Mouse (Mus musculus) liver, embryonic 12.5 days (tissue): ENCODE measurements around the gene Tmem265. TPM values are rescaled to one million over a fixed set of nuclear protein-coding genes. Genes with fewer than 3 reads are reported as not detected.
A peak's percentile ranks its signal among the peaks of the same experiment; 100 is the strongest.

Source experiments
- ATAC-seq: fragments of 200-750 bp; cut with Nextera tagmentation; 2 replicates; pipeline ENCODE4 v1.8.0; 2017; ENCODE audit warnings: moderate number of reproducible peaks, mild to moderate bottlenecking, moderate library complexity
- H3K27ac ChIP-seq: fragments of 300-500 bp; sonication (generic); 2 replicates; pipeline ENCODE4 v1.5.1; 2016; ENCODE audit warnings: mild to moderate bottlenecking
- H3K27me3 ChIP-seq: fragments of 300-500 bp; sonication (generic); replicated peaks from 2 replicates; pipeline ENCODE4 v1.6.1; 2016; ENCODE audit warnings: mild to moderate bottlenecking, moderate library complexity
- H3K36me3 ChIP-seq: fragments of 300-500 bp; sonication (generic); 2 replicates; pipeline ENCODE4 v1.6.1; 2016; ENCODE audit warnings: mild to moderate bottlenecking, moderate library complexity
- H3K4me1 ChIP-seq: fragments of 300-500 bp; sonication (generic); 2 replicates; pipeline ENCODE4 v1.6.1; 2016
- H3K4me2 ChIP-seq: fragments of 300-500 bp; sonication (generic); 2 replicates; pipeline ENCODE4 v1.6.1; 2016; ENCODE audit warnings: mild to moderate bottlenecking, moderate library complexity
- H3K4me3 ChIP-seq: fragments of 300-500 bp; sonication (generic); 2 replicates; pipeline ENCODE4 v1.5.1; 2016; ENCODE audit warnings: mild to moderate bottlenecking, moderate library complexity
- H3K9ac ChIP-seq: fragments of 300-500 bp; sonication (generic); 2 replicates; pipeline ENCODE4 v1.6.1; 2016; ENCODE audit warnings: mild to moderate bottlenecking, moderate library complexity
- H3K9me3 ChIP-seq: fragments of 300-500 bp; sonication (generic); replicated peaks from 2 replicates; pipeline ENCODE4 v1.6.1; 2016; ENCODE audit warnings: mild to moderate bottlenecking, moderate library complexity
- WGBS: fragments of 180-500 bp; shearing (Covaris S2); methylation state at CpG from one replicate; pipeline ENCODE4 v1.1.7; 2016; ENCODE audit not compliant: insufficient replicate concordance; 5-methylcytosine and 5-hydroxymethylcytosine counted together
- polyA plus RNA-seq: library from polyadenylated mRNA; unstranded; fragments of >200 nt; fragmentation: Nextera tagmentation; extraction: Ambion mirVana; gene quantifications from 2 replicates; pipeline ENCODE4 v1.2.1, GENCODE M21; 2016

Gene Tmem265
- polyA plus RNA-seq, 1 experiment from 2014 or later = 1.7 TPM

DNA sequence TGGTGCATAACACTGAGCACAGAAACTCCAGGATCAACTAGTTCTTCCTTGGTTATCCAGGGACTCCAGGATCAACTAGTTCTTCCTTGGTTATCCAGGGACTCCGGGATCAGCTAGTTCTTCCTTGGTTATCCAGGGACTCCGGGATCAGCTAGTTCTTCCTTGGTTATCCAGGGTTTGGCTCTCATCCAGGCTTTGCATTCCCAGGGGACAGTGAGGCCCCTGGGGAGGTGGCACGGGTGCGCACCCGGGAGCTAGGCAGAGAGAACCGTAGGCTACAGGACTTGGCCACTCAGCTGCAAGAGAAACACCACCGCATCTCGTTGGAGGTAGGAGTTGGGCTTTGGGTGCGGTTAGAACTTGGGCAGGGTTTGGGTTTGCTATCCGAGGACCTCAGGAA, 29.9 kb downstream of the Tmem265 start:
- Histone ChIP-seq H3K27ac (no peak overlapping the region), H3K9ac (no peak overlapping the region), H3K27me3 (no peaks in the 10 kb centered on the region), H3K4me2 (no peak overlapping the region), H3K4me1 (peaks cover 36% of the 10 kb centered on the region), H3K4me3 (no peak overlapping the region), H3K9me3 (no peaks in the 10 kb centered on the region), H3K36me3 (peaks cover 67% of the 10 kb centered on the region)
- ATAC-seq = no peak
- WGBS = 89% methylated on average over 10 of the region's 10 CpGs

DNA sequence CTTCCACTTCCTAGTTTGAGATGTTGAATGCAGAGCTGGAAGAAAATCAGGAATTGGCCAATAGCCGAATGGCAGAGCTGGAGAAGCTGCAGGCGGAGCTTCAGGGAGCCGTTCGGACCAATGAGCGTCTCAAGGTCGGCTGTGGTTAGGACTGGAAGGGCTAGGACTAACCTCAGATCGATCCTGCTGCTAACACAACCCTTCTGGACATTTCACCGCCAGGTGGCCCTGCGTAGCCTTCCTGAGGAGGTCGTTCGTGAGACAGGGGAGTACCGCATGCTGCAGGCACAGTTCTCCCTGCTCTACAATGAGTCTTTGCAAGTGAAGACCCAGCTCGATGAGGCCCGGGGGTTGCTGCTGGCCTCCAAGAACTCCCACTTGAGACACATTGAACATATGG, 31.4 kb downstream of the Tmem265 start:
- Histone ChIP-seq H3K27ac (no peak overlapping the region), H3K4me2 (no peak overlapping the region), H3K9ac (no peak overlapping the region), H3K27me3 (no peaks in the 10 kb centered on the region), H3K9me3 (no peaks in the 10 kb centered on the region), H3K36me3 (peaks cover 82% of the 10 kb centered on the region), H3K4me1 (peaks cover 21% of the 10 kb centered on the region), H3K4me3 (no peak overlapping the region)
- 85% methylated on average over 14 of the region's 14 CpGs for WGBS
- ATAC-seq = no peak

DNA sequence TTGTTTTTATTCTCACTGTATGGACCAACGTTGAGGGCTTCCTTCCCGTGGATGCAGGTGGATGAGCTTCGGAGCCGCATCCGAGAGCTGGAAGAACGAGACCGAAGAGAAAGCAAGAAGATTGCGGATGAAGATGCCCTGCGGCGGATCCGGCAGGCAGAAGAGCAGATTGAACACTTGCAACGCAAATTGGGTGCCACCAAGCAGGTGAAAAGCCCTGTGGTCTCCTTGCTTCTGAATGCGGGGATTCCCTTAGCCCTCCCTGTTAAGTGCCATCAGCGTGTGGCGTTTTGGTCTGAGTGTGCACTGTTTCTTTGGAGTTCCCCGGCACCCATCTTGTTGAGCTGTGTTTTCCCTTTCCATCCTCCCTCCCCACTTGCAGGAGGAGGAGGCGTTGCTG, 35.6 kb downstream of the Tmem265 start:
- no peak overlapping the region for H3K9ac ChIP-seq
- no peaks in the 10 kb centered on the region for H3K27me3 ChIP-seq
- WGBS = 92% methylated on average over 17 of the region's 17 CpGs
- H3K9me3 ChIP-seq = no peaks in the 10 kb centered on the region
- H3K36me3 ChIP-seq = peaks cover 100% of the 10 kb centered on the region
- no peak overlapping the region for H3K27ac ChIP-seq
- ATAC-seq = no peak
- H3K4me1 ChIP-seq = 0 out of 2 replicates have a peak, but pooled peaks cover 2% of the 10 kb centered on the region
- H3K4me3 ChIP-seq = no peak overlapping the region
- H3K4me2 ChIP-seq = no peak overlapping the region

DNA sequence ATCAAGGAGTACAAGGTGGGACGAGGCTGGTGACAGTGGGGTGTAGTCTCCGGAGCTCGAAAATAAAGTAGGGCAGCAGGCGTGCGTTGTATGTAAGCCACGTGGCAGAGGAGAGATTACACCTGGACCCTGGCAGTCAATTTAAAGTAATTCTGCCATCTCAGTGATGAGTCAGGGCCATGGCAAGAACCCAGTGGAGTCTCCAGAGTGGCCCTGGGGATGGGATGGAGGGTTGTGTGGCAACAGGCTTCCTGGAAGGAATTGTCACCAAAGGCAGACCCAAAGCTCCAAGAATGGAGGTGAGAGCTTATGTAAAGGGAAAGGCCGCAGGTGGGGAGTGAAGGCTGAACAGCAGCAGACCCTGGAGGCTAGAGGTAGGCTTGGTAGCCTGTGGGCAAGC, 39.4 kb downstream of the Tmem265 start:
- Histone ChIP-seq H3K4me3 (no peak overlapping the region), H3K9me3 (no peaks in the 10 kb centered on the region), H3K4me1 (no peaks in the 10 kb centered on the region), H3K27me3 (no peaks in the 10 kb centered on the region), H3K9ac (no peak overlapping the region), H3K27ac (no peak overlapping the region), H3K4me2 (no peak overlapping the region), H3K36me3 (peaks cover 92% of the 10 kb centered on the region)
- ATAC-seq = no peak
- WGBS = 88% methylated on average over 7 of the region's 7 CpGs

DNA sequence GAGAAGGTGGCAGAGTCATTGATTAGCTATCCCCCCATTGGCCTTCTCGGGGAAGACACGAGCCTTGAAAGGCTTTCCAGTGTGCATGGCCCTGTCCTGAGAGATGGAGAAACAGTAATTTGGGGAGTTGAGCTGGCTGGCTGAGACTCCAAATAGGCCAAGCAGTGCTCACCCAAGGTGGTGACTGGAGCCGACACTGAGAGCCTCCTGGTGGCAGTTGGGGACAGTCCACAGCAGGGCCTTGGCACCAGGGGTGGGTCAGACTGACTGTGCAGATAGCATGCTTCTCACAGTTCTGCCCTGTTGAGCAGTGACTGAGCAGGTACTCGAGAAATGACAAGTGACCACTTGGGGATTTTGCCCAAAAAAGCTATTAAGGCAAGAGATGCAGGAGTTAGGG, 40.5 kb downstream of the Tmem265 start:
- no peak overlapping the region for H3K4me2 ChIP-seq
- no peaks in the 10 kb centered on the region for H3K27me3 ChIP-seq
- H3K36me3 ChIP-seq = peaks cover 82% of the 10 kb centered on the region
- no peak overlapping the region for H3K9ac ChIP-seq
- no peaks in the 10 kb centered on the region for H3K4me1 ChIP-seq
- no peak overlapping the region for H3K27ac ChIP-seq
- H3K9me3 ChIP-seq = no peaks in the 10 kb centered on the region
- 87% methylated on average over 4 of the region's 4 CpGs for WGBS
- no peak overlapping the region for H3K4me3 ChIP-seq
- ATAC-seq = no peak

DNA sequence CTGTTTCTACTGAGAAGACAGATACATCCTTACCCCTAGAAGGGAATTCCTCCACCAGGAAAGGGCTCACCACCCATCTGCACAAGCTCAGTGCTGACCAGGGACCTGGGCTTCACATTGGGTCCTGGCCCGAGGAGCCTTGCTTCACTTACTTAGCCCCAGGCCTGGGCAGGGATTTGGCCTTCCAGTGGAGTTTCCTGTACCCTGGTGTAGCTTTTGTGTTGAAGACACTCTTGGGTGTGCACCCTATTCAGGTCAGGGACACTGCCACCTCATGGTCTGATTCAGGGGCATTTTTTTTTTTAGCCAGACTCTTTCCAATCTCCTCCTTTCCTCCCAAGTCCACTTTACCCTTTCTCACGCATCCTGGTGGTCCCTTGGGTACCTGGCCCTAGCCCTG, 41.7 kb downstream of the Tmem265 start:
- Histone ChIP-seq H3K9ac (no peak overlapping the region), H3K36me3 (peaks cover 73% of the 10 kb centered on the region), H3K27me3 (no peaks in the 10 kb centered on the region), H3K4me3 (no peak overlapping the region), H3K9me3 (no peaks in the 10 kb centered on the region), H3K4me1 (no peaks in the 10 kb centered on the region), H3K4me2 (no peak overlapping the region), H3K27ac (no peak overlapping the region)
- ATAC-seq = no peak
- 87% methylated on average over 2 of the region's 2 CpGs for WGBS

DNA sequence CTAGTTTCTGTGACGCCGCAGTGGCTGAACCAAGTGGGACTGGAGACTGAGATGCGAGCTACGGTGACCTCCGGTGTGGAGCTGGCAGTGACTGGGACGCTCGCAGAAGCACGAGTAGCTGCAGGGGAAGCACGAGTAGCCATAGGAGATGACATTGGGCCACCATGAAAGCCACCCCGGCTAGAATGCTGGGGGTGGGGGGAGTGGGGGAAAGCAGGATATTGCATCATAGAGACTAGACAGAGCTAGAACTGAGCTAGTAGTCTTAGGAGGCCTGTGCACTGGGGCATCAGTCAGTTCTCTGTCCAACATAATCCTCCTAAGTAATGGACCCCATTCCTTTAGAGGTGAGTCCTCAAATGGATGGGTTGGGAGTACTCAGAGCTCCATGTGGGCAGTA, 43.1 kb downstream of the Tmem265 start:
- Histone ChIP-seq H3K27me3 (no peaks in the 10 kb centered on the region), H3K4me2 (no peak overlapping the region), H3K36me3 (peaks cover 73% of the 10 kb centered on the region), H3K4me3 (no peak overlapping the region), H3K9me3 (no peaks in the 10 kb centered on the region), H3K9ac (no peak overlapping the region), H3K27ac (no peak overlapping the region), H3K4me1 (no peaks in the 10 kb centered on the region)
- no peak for ATAC-seq
- 75% methylated on average over 10 of the region's 10 CpGs for WGBS

DNA sequence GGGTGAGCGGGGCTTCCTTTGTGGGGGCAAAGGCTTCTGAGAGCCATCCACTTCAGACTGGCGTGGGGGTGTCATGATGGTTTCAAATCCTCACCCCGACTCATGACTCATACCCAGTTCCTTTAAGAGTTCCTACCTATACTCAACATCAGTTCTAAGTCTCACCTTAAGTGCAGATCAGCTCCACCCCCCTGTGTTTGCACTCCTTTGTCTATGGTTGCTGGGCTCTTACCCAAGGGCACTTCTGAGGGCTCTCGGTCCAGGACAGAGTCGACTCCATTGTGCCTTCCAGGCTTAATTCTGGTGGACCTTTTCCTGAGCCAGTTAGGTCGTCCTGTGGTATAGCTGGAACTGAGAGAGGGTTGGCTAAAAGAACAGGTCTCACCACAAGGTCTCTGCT, 46.0 kb downstream of the Tmem265 start:
- Histone ChIP-seq H3K36me3 (peaks cover 73% of the 10 kb centered on the region), H3K27me3 (no peaks in the 10 kb centered on the region), H3K4me1 (no peaks in the 10 kb centered on the region), H3K4me3 (no peak overlapping the region), H3K9me3 (0 out of 2 replicates have a peak, but pooled peaks cover 10% of the 10 kb centered on the region), H3K27ac (no peak overlapping the region), H3K4me2 (no peak overlapping the region), H3K9ac (no peak overlapping the region)
- no peak for ATAC-seq
- WGBS = 69% methylated on average over 6 of the region's 6 CpGs

DNA sequence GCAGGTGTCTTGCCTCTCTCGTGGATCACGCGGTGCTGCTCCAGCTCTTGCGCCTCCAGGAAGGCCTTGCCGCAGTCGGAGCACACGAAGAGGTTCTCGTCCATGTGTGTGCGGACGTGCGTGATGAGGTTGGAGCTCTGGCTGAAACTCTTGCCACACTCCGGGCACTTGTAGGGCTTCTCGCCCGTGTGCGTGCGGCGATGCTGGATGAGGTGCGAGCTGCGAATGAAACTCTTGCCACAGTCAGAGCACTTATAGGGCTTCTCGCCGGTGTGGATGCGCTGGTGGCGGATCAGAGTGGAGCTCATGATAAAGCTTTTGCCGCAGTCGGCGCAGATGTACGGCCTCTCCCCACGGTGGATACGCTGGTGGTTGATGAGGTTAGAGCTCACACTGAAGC, 49.8 kb downstream of the Tmem265 start:
- peaks cover 54% of the 10 kb centered on the region for H3K36me3 ChIP-seq
- no peak overlapping the region for H3K9ac ChIP-seq
- H3K4me1 ChIP-seq = peaks cover 22% of the 10 kb centered on the region
- no peak for ATAC-seq
- no peak overlapping the region for H3K27ac ChIP-seq
- H3K9me3 ChIP-seq = 0 out of 2 replicates have a peak, but pooled peaks cover 10% of the 10 kb centered on the region
- H3K27me3 ChIP-seq = 0 out of 2 replicates have a peak, but pooled peaks cover 7% of the 10 kb centered on the region
- no peak overlapping the region for H3K4me3 ChIP-seq
- WGBS = 94% methylated on average over 29 of the region's 29 CpGs
- H3K4me2 ChIP-seq = no peak overlapping the region

DNA sequence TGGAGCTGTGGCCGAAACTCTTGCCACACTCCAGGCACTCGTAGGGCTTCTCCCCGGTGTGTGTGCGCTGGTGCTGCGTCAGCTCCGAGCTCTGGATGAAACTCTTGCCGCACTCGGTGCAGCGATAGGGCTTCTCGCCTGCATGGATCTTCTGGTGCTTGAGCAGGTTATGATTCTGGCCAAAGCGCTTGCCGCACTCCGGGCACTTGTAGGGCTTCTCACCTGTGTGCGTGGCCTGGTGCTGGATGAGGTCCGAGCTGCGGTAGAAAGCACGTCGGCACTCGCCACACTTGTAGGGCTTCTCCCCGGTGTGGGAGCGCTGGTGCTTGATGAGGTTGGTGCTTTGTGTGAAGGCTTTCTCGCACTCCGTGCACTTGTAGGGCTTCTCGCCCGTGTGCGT, 50.4 kb downstream of the Tmem265 start:
- no peak for ATAC-seq
- Histone ChIP-seq H3K4me3 (no peak overlapping the region), H3K4me1 (peaks cover 27% of the 10 kb centered on the region), H3K27ac (no peak overlapping the region), H3K36me3 (peaks cover 54% of the 10 kb centered on the region), H3K9me3 (0 out of 2 replicates have a peak, but pooled peaks cover 10% of the 10 kb centered on the region), H3K4me2 (no peak overlapping the region), H3K9ac (no peak overlapping the region), H3K27me3 (0 out of 2 replicates have a peak, but pooled peaks cover 7% of the 10 kb centered on the region)
- 94% methylated on average over 26 of the region's 26 CpGs for WGBS

DNA sequence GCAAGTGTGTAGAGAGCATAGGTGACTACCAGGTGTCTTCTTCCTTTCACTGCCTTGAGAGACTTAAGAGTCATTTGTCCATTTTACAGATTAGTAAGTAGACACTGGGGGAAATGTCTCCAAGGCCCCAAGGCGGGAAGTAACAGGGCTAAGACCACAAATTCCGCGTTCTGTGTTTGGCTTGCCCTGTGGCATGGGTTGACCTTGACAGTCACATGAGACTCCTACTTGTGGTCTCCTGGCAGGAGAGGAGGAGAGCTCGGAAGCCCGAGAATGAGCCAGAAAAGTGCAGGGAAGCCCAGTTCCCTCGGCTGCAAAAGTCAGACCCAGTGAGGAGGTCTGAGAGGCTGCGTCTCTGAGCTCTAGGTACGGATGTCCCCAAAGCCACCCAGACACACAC, 52.3 kb downstream of the Tmem265 start:
- H3K27ac ChIP-seq = no peak overlapping the region
- no peak overlapping the region for H3K4me2 ChIP-seq
- 0 out of 2 replicates have a peak, but pooled peaks cover 10% of the 10 kb centered on the region for H3K9me3 ChIP-seq
- peaks cover 27% of the 10 kb centered on the region for H3K4me1 ChIP-seq
- no peak for ATAC-seq
- H3K36me3 ChIP-seq = peaks cover 44% of the 10 kb centered on the region
- H3K27me3 ChIP-seq = 0 out of 2 replicates have a peak, but pooled peaks cover 7% of the 10 kb centered on the region
- no peak overlapping the region; the same call in 1 of the 2 replicates for H3K4me3 ChIP-seq
- 87% methylated on average over 8 of the region's 8 CpGs for WGBS
- H3K9ac ChIP-seq = no peak overlapping the region

DNA sequence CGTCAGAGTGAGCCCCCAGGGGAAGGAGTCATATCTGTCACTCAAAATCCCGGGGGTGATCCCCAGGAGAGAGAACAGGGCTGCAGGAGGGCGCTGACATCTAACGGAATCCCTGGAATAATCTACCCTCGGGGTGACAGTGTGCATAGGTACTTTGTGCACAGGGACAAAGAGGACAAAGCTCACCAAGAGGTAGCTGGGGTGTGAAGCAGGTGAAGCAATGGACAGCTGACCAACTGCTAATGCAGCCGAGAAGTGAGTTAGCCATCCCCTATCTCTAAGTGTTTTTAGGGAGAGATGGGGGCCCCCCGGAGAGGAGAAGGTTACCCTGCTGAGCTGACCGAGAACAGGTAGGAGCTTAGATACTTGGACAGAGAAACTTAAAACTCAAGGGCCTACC, 52.9 kb downstream of the Tmem265 start:
- no peak overlapping the region for H3K27ac ChIP-seq
- ATAC-seq = peak; percentile 7; the same call in 1 of the 2 replicates
- H3K4me2 ChIP-seq = peak overlapping the region; percentile 92
- 41% methylated on average over 8 of the region's 8 CpGs for WGBS
- H3K9ac ChIP-seq = peak overlapping the region; percentile 90
- H3K36me3 ChIP-seq = peaks cover 38% of the 10 kb centered on the region
- H3K27me3 ChIP-seq = 0 out of 2 replicates have a peak, but pooled peaks cover 7% of the 10 kb centered on the region
- H3K9me3 ChIP-seq = 0 out of 2 replicates have a peak, but pooled peaks cover 10% of the 10 kb centered on the region
- H3K4me3 ChIP-seq = peak overlapping the region; percentile 79
- peaks cover 27% of the 10 kb centered on the region for H3K4me1 ChIP-seq

DNA sequence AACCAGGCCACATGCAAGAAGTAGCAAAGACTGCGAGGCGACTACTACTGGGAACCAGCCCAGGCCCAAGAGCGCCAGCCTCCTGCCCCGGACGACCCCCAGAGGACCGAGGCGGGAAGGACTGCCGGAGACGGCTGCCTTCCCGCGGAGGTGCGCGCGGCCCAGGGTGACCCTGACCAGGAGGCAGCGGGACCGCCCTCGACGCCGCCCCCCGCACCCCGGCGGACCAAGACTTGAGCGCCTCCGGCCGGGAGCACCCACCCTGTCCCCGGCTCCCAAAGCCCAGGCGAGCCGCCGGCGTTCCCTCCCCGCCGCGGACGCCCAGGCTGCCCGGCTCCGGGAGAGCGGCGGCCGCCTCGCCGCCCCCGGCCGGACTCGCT, 53.3 kb downstream of the Tmem265 start:
- WGBS = 2% methylated on average over 27 of the region's 44 CpGs
- H3K4me2 ChIP-seq = peak overlapping the region; percentile 92

More for the DNA sequence above, 53.3 kb downstream of the Tmem265 start:
- Histone ChIP-seq H3K27ac (peak overlapping the region; percentile 65), H3K36me3 (peaks cover 34% of the 10 kb centered on the region), H3K9ac (peak overlapping the region; percentile 90), H3K4me3 (peak overlapping the region; percentile 79), H3K4me1 (peaks cover 27% of the 10 kb centered on the region), H3K27me3 (0 out of 2 replicates have a peak, but pooled peaks cover 7% of the 10 kb centered on the region), H3K9me3 (0 out of 2 replicates have a peak, but pooled peaks cover 10% of the 10 kb centered on the region)
- peak; percentile 61 for ATAC-seq
